Mouse (Mus musculus) neural tube, embryonic 14.5 days (tissue): Measurements from ENCODE around the gene Tmem269. TPM values are rescaled to one million over a fixed set of nuclear protein-coding genes. Genes with fewer than 3 reads are reported as not detected.

Experiments used
- ATAC-seq: fragments of 200-750 bp; cut with Nextera tagmentation; 2 replicates; pipeline ENCODE4 v1.8.0; 2017; ENCODE audit warnings: low read depth, mild to moderate bottlenecking, moderate TSS enrichment, moderate library complexity
- H3K27ac ChIP-seq: fragments of 300-500 bp; sonication (generic); 2 replicates; pipeline ENCODE4 v1.5.1; 2014; ENCODE audit warnings: low read depth, mild to moderate bottlenecking, control low read depth, low read length, moderate library complexity, mixed read lengths
- H3K27me3 ChIP-seq: fragments of 300-500 bp; sonication (generic); 2 replicates; pipeline ENCODE4 v1.6.1; 2014; ENCODE audit warnings: low read length; ENCODE audit not compliant: control insufficient read depth, insufficient read depth
- H3K36me3 ChIP-seq: fragments of 300-500 bp; sonication (generic); 2 replicates; pipeline ENCODE4 v1.6.1; 2014; ENCODE audit warnings: low read length, mixed read lengths; ENCODE audit not compliant: control insufficient read depth, insufficient read depth
- H3K4me1 ChIP-seq: fragments of 300-500 bp; sonication (generic); 2 replicates; pipeline ENCODE4 v1.6.1; 2014; ENCODE audit warnings: low read length; ENCODE audit not compliant: control insufficient read depth, insufficient read depth
- H3K4me2 ChIP-seq: fragments of 300-500 bp; sonication (generic); 2 replicates; pipeline ENCODE4 v1.6.1; 2014; ENCODE audit warnings: mild to moderate bottlenecking, low read depth, low read length, control low read depth
- H3K4me3 ChIP-seq: fragments of 300-500 bp; sonication (generic); 2 replicates; pipeline ENCODE4 v1.5.1; 2014; ENCODE audit warnings: low read depth, low read length, control low read depth, mixed read lengths
- H3K9ac ChIP-seq: fragments of 300-500 bp; sonication (generic); replicated peaks from 2 replicates; pipeline ENCODE4 v1.6.1; 2014; ENCODE audit warnings: low read depth, mild to moderate bottlenecking, control low read depth, low read length, mixed read lengths
- H3K9me3 ChIP-seq: fragments of 300-500 bp; sonication (generic); 2 replicates; pipeline ENCODE4 v1.6.1; 2016; ENCODE audit warnings: low read length; ENCODE audit not compliant: control insufficient read depth
- WGBS: fragments of 180-500 bp; shearing (Covaris S2); extraction: QIAGEN DNeasy Blood & Tissue Kit; methylation state at CpG from one replicate; pipeline ENCODE4 v1.1.7; 2014; 5-methylcytosine and 5-hydroxymethylcytosine counted together
- polyA plus RNA-seq: library from polyadenylated mRNA; unstranded; fragments of >200 nt; fragmentation: Nextera tagmentation; extraction: Ambion mirVana; gene quantifications from 2 replicates; pipeline ENCODE4 v1.2.1, GENCODE M21; 2014

Gene Tmem269
- polyA plus RNA-seq, 1 experiment from 2014 or later: 0.78 TPM

DNA sequence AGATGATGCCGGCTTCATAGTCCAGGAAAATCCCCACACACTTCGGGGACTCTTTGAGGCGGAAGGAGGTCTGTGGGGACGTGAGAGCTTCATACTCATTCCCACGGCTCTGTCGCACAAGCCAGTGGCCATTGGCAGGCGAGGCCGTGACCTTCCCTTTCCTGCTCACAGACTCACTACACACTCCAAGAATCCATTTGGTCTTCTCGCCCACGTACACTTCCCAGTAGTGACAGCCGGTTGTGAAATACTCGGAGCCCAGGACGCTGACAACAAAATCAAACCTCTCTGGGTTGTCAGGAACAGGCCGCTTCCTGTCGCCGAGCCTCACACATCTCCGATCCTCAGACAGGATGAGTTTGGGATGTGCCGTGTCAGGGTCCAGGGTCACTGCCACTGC lies 39.7 kb downstream of the Tmem269 start:
- Histone ChIP-seq H3K9ac (no peak overlapping the region), H3K36me3 (no peaks in the 10 kb centered on the region), H3K4me1 (no peaks in the 10 kb centered on the region), H3K27ac (no peak overlapping the region), H3K27me3 (no peaks in the 10 kb centered on the region), H3K9me3 (no peaks in the 10 kb centered on the region), H3K4me2 (no peak overlapping the region), H3K4me3 (no peak overlapping the region)
- ATAC-seq: no peak
- 78% methylated on average over 18 of the region's 18 CpGs for WGBS

DNA sequence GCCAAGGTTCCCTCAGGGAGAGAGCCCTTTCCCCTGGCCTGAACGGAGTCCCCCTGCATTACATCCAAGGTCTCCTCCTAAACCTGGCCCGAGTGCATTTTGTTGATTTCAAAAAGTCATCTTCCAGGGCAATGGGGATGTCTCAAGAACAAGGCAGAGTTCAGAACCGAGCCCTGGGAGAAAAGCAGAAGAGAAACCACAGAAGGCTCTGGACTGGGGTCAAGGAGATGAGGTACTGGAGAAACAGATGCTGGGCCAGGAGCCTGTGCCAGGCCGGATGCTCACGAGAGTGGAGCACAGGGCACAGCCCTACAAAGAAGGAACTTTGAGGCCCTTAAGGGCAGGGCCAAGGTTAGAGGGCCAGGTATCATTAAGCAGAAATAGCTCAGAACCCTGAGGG lies 40.3 kb downstream of the Tmem269 start:
- no peaks in the 10 kb centered on the region for H3K9me3 ChIP-seq
- no peak overlapping the region for H3K4me3 ChIP-seq
- no peak overlapping the region for H3K9ac ChIP-seq
- H3K27me3 ChIP-seq: no peaks in the 10 kb centered on the region
- H3K4me2 ChIP-seq: no peak overlapping the region
- H3K4me1 ChIP-seq: peaks cover 6% of the 10 kb centered on the region; the same call in 1 of the 2 replicates
- 79% methylated on average over 5 of the region's 5 CpGs for WGBS
- no peaks in the 10 kb centered on the region for H3K36me3 ChIP-seq
- no peak overlapping the region for H3K27ac ChIP-seq
- no peak for ATAC-seq

GRCm38 (mm10) chr4:119173851-119174453 lies 44.1 kb downstream of the Tmem269 start, which contains the start of gene Zfp691:
Gene Zfp691 (minus strand): TSS chr4:119174195.
- Histone ChIP-seq H3K27ac (peak within 1 kb of the TSS; percentile 52; the same call in 1 of the 2 replicates), H3K9ac (peak within 1 kb of the TSS; percentile 67), H3K4me1 (peaks cover 11% of the 10 kb centered on the region), H3K4me2 (peak within 1 kb of the TSS; percentile 89), H3K9me3 (no peaks in the 10 kb centered on the region), H3K4me3 (peak within 1 kb of the TSS; percentile 45), H3K27me3 (no peaks in the 10 kb centered on the region), H3K36me3 (peaks cover 5% of the 10 kb centered on the region)
- peak; percentile 100 for ATAC-seq
- WGBS: under 1% methylated on average over 38 of the region's 40 CpGs

DNA sequence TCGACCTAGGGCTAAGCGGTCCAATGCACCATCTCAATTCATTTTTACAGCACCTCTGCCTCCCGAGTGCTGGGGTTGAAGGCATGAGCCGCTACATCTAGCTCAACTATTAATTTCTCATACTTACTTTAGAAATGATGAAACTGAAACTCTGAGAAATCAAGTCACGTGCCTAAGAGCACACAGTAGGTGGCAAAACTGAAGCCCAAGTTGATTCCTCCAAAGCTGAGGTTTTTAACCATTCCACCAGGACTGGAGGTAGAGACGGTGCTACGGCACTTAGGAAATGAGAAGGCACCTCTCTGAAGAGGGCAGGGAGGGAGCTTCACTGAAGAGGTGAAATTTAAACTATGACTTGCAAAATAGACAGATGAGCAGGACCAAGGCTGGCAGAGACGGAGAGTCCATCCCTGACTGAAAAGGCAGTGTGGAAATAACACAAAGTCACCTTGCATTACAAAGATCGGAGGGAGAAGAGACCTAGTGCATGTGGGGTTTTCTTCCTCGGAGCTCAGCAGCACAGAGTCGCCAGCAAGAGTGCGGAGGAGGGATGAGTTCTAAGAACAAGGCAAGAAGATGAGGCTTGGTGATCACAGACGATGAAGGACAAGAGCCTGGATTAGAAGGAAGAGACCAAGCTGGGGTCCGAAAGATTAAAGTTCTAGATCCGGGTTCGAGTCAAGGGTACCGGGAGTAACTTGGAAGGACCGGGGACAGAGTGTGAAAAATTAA lies 44.9 kb downstream of the Tmem269 start:
- H3K4me2 ChIP-seq: peak overlapping the region; percentile 89
- no peak overlapping the region for H3K27ac ChIP-seq
- no peaks in the 10 kb centered on the region for H3K9me3 ChIP-seq
- H3K27me3 ChIP-seq: no peaks in the 10 kb centered on the region
- ATAC-seq: no peak
- peak overlapping the region; percentile 67 for H3K9ac ChIP-seq
- H3K36me3 ChIP-seq: peaks cover 5% of the 10 kb centered on the region
- peaks cover 11% of the 10 kb centered on the region for H3K4me1 ChIP-seq
- 41% methylated on average over 18 of the region's 18 CpGs for WGBS
- H3K4me3 ChIP-seq: peak overlapping the region; percentile 45

- H3K27ac ChIP-seq: no peak overlapping the region
- no peak overlapping the region for H3K9ac ChIP-seq
- ATAC-seq: peak; percentile 63; the same call in 1 of the 2 replicates
Measured at GRCm38 (mm10) chr4:119167663-119168062, 50.4 kb downstream of the Tmem269 start.

GRCm38 (mm10) chr4:119167068-119167467 lies 50.9 kb downstream of the Tmem269 start:
- no peak for ATAC-seq
- H3K27me3 ChIP-seq: no peaks in the 10 kb centered on the region
- no peaks in the 10 kb centered on the region for H3K4me1 ChIP-seq
- H3K27ac ChIP-seq: no peak overlapping the region
- no peak overlapping the region for H3K4me2 ChIP-seq
- no peaks in the 10 kb centered on the region for H3K9me3 ChIP-seq
- H3K36me3 ChIP-seq: peaks cover 5% of the 10 kb centered on the region
- no peak overlapping the region for H3K9ac ChIP-seq
- H3K4me3 ChIP-seq: no peak overlapping the region
- 91% methylated on average over 4 of the region's 4 CpGs for WGBS

More at GRCm38 (mm10) chr4:119167663-119168062, 50.4 kb downstream of the Tmem269 start:
- H3K4me2 ChIP-seq: no peak overlapping the region
- WGBS: 3% methylated on average over 4 of the region's 4 CpGs
- H3K36me3 ChIP-seq: peaks cover 5% of the 10 kb centered on the region
- peaks cover 5% of the 10 kb centered on the region for H3K4me1 ChIP-seq
- H3K27me3 ChIP-seq: no peaks in the 10 kb centered on the region
- H3K9me3 ChIP-seq: no peaks in the 10 kb centered on the region
- H3K4me3 ChIP-seq: no peak overlapping the region

DNA sequence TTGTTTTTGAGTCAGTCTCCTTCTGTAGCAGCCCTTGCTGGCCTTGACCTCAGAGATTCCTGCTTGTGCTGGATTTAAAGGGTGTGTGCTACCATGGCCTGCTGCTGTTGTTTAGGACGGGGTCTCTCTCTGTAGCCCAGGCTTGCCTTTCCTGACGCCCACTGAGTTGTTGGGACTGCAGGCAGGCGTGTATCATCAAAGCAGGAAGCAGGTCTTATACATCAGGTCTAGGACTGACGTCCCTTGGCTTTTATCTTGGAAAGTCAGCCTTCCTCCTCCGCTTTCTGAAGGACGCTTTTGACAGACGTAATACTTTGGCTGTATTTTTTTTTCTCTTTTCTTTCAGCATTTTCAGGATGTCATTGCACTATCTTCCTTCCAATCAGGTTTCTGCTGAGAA lies 52.1 kb downstream of the Tmem269 start:
- H3K27ac ChIP-seq: no peak overlapping the region
- no peak for ATAC-seq
- no peaks in the 10 kb centered on the region for H3K4me1 ChIP-seq
- H3K9ac ChIP-seq: no peak overlapping the region
- no peak overlapping the region for H3K4me2 ChIP-seq
- WGBS: 82% methylated on average over 7 of the region's 7 CpGs
- no peaks in the 10 kb centered on the region for H3K27me3 ChIP-seq
- H3K36me3 ChIP-seq: peaks cover 5% of the 10 kb centered on the region
- H3K9me3 ChIP-seq: no peaks in the 10 kb centered on the region
- H3K4me3 ChIP-seq: no peak overlapping the region

GRCm38 (mm10) chr4:119162990-119163389 lies 55.0 kb downstream of the Tmem269 start:
- Histone ChIP-seq H3K36me3 (no peaks in the 10 kb centered on the region), H3K4me2 (no peak overlapping the region), H3K4me3 (no peak overlapping the region), H3K27me3 (no peaks in the 10 kb centered on the region), H3K27ac (no peak overlapping the region), H3K9ac (no peak overlapping the region), H3K9me3 (no peaks in the 10 kb centered on the region), H3K4me1 (no peaks in the 10 kb centered on the region)
- WGBS: 74% methylated on average over 4 of the region's 4 CpGs
- no peak for ATAC-seq

DNA sequence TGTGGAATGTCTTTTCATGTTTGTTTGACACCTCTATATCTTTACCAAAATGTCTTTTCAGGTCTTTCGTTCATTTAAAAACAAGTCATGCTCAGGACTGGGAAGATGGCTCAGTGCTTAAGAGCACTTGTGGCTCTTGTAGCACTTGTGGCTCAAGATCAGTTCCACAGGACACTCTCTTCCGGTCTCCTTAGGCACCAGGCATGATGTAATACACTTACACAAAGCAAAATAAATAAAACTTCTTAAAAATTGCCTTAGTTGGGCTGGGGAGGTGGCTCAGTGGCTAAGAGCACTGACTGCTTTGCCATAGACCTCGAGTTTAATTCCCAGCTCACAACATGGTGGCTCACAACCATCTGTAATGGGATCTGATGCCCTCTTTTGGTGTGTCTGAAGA lies 56.7 kb downstream of the Tmem269 start:
- no peaks in the 10 kb centered on the region for H3K4me1 ChIP-seq
- no peak overlapping the region for H3K9ac ChIP-seq
- H3K4me3 ChIP-seq: no peak overlapping the region
- no peak overlapping the region for H3K27ac ChIP-seq
- no peak overlapping the region for H3K4me2 ChIP-seq
- 76% methylated on average over 3 of the region's 3 CpGs for WGBS
- no peaks in the 10 kb centered on the region for H3K27me3 ChIP-seq
- no peaks in the 10 kb centered on the region for H3K9me3 ChIP-seq
- H3K36me3 ChIP-seq: no peaks in the 10 kb centered on the region
- ATAC-seq: no peak
